Mouse (Mus musculus): Measurements from ENCODE around the gene Slc39a13.

- TF ChIP-seq GATA1 (IDR thresholded peaks at IDR 0.05; ENCODE audit: low read length) (no peak), TAL1 (IDR thresholded peaks at IDR 0.05; ENCODE audit: low read length) (no peak)
Measured at GRCm38 (mm10) chr2:91119551-91119950, 49.3 kb upstream of the Slc39a13 start.
